Mouse (Mus musculus) embryonic facial prominence, embryonic 11.5 days (tissue): Measurements from ENCODE around the gene Zdhhc14. TPM values are rescaled to one million over a fixed set of nuclear protein-coding genes. Genes with fewer than 3 reads are reported as not detected.

Source experiments
- ATAC-seq: fragments of 200-750 bp; cut with Nextera tagmentation; replicated peaks from 2 replicates; pipeline ENCODE4 v1.8.0; 2017; ENCODE audit warnings: low read depth; ENCODE audit not compliant: insufficient number of reproducible peaks, low FRiP score, low TSS enrichment
- DNase-seq: peaks from one replicate; pipeline ENCODE4 v3.0.0-alpha.2; 2015; ENCODE audit warnings: low spot score
- H3K27ac ChIP-seq: fragments of 300-500 bp; sonication (generic); replicated peaks from 2 replicates; pipeline ENCODE4 v1.5.1; 2014; ENCODE audit warnings: mild to moderate bottlenecking, low read depth, low read length, control low read depth
- H3K27me3 ChIP-seq: fragments of 300-500 bp; sonication (generic); 2 replicates; pipeline ENCODE4 v1.6.1; 2014; ENCODE audit warnings: mild to moderate bottlenecking, low read length, moderate library complexity, mixed read lengths; ENCODE audit not compliant: control insufficient read depth, insufficient read depth
- H3K36me3 ChIP-seq: fragments of 300-500 bp; sonication (generic); replicated peaks from 2 replicates; pipeline ENCODE4 v1.6.1; 2014; ENCODE audit warnings: low read depth, mild to moderate bottlenecking, low read length, moderate library complexity, mixed read lengths; ENCODE audit not compliant: control insufficient read depth, insufficient read depth
- H3K4me1 ChIP-seq: fragments of 300-500 bp; sonication (generic); 2 replicates; pipeline ENCODE4 v1.6.1; 2014; ENCODE audit warnings: low read length, mixed read lengths; ENCODE audit not compliant: control insufficient read depth, insufficient read depth
- H3K4me2 ChIP-seq: fragments of 300-500 bp; sonication (generic); 2 replicates; pipeline ENCODE4 v1.6.1; 2014; ENCODE audit warnings: low read depth, mild to moderate bottlenecking, control low read depth, low read length, moderate library complexity
- H3K4me3 ChIP-seq: fragments of 300-500 bp; sonication (generic); 2 replicates; pipeline ENCODE4 v1.5.1; 2014; ENCODE audit warnings: low read depth, low read length, control low read depth
- H3K9ac ChIP-seq: fragments of 300-500 bp; sonication (generic); replicated peaks from 2 replicates; pipeline ENCODE4 v1.6.1; 2014; ENCODE audit warnings: mild to moderate bottlenecking, control low read depth, low read length
- H3K9me3 ChIP-seq: fragments of 300-500 bp; sonication (generic); replicated peaks from 2 replicates; pipeline ENCODE4 v1.6.1; 2016; ENCODE audit warnings: mild to moderate bottlenecking, low read length, inconsistent platforms, mixed read lengths; ENCODE audit not compliant: control insufficient read depth
- WGBS: fragments of 180-500 bp; shearing (Covaris S2); extraction: QIAGEN DNeasy Blood & Tissue Kit; methylation state at CpG from one replicate; pipeline ENCODE4 v1.1.7; 2014; 5-methylcytosine and 5-hydroxymethylcytosine counted together
- polyA plus RNA-seq: library from polyadenylated mRNA; unstranded; fragments of >200 nt; fragmentation: Nextera tagmentation; extraction: Ambion mirVana; gene quantifications from 2 replicates; pipeline ENCODE4 v1.2.1, GENCODE M21; 2014

Zdhhc14 gene
- polyA plus RNA-seq, 1 experiment from 2014 or later, result 2.0 TPM

GRCm38 (mm10) chr17:5563108-5563507, 70.8 kb downstream of the Zdhhc14 start:
- Histone ChIP-seq H3K27ac (no peak overlapping the region), H3K4me1 (no peaks in the 10 kb centered on the region), H3K9me3 (no peaks in the 10 kb centered on the region), H3K4me2 (no peak overlapping the region), H3K4me3 (no peak overlapping the region), H3K27me3 (no peaks in the 10 kb centered on the region), H3K36me3 (no peaks in the 10 kb centered on the region), H3K9ac (no peak overlapping the region)
- no peak for ATAC-seq
- 88% methylated on average over 6 of the region's 6 CpGs for whole genome bisulfite sequencing
- DNase-seq, result no peak

- Histone ChIP-seq H3K27me3 (no peaks in the 10 kb centered on the region), H3K27ac (no peak overlapping the region), H3K9me3 (no peaks in the 10 kb centered on the region), H3K4me3 (no peak overlapping the region), H3K36me3 (no peaks in the 10 kb centered on the region), H3K4me1 (no peaks in the 10 kb centered on the region), H3K4me2 (no peak overlapping the region), H3K9ac (no peak overlapping the region)
- DNase-seq, result no peak
- WGBS, result 87% methylated on average over 7 of the region's 7 CpGs
- ATAC-seq, result no peak
These were observed 73.6 kb downstream of the Zdhhc14 start for GRCm38 (mm10) chr17:5566006-5566405.

- no peak for ATAC-seq
- H3K9me3 ChIP-seq, result no peaks in the 10 kb centered on the region
- no peak overlapping the region for H3K27ac ChIP-seq
- H3K9ac ChIP-seq, result no peak overlapping the region
- no peak for DNase-seq
- no peaks in the 10 kb centered on the region for H3K36me3 ChIP-seq
- H3K4me3 ChIP-seq, result no peak overlapping the region
- no peaks in the 10 kb centered on the region for H3K27me3 ChIP-seq
- no peaks in the 10 kb centered on the region for H3K4me1 ChIP-seq
- WGBS, result 72% methylated on average over 5 of the region's 5 CpGs
- no peak overlapping the region for H3K4me2 ChIP-seq
These were observed 75.6 kb downstream of the Zdhhc14 start for GRCm38 (mm10) chr17:5567943-5568342.

GRCm38 (mm10) chr17:5569131-5570030, 77.0 kb downstream of the Zdhhc14 start:
- ATAC-seq (no peak), DNase-seq (no peak)
- no peaks in the 10 kb centered on the region for H3K27me3 ChIP-seq
- no peaks in the 10 kb centered on the region for H3K36me3 ChIP-seq
- H3K4me1 ChIP-seq, result no peaks in the 10 kb centered on the region
- 75% methylated on average over 17 of the region's 17 CpGs for WGBS
- no peak overlapping the region for H3K4me3 ChIP-seq
- no peaks in the 10 kb centered on the region for H3K9me3 ChIP-seq
- H3K27ac ChIP-seq, result no peak overlapping the region
- no peak overlapping the region for H3K4me2 ChIP-seq
- H3K9ac ChIP-seq, result no peak overlapping the region

GRCm38 (mm10) chr17:5572096-5572730, 79.9 kb downstream of the Zdhhc14 start:
- Histone ChIP-seq H3K27me3 (no peaks in the 10 kb centered on the region), H3K36me3 (no peaks in the 10 kb centered on the region), H3K9me3 (no peaks in the 10 kb centered on the region), H3K4me1 (no peaks in the 10 kb centered on the region), H3K4me2 (no peak overlapping the region), H3K27ac (no peak overlapping the region), H3K4me3 (no peak overlapping the region), H3K9ac (no peak overlapping the region)
- no peak for ATAC-seq
- no peak for DNase-seq
- 91% methylated on average over 1 of the region's 1 CpGs for WGBS

- ATAC-seq (no peak), DNase-seq (no peak)
- H3K4me2 ChIP-seq, result no peak overlapping the region
- H3K27me3 ChIP-seq, result no peaks in the 10 kb centered on the region
- H3K4me1 ChIP-seq, result no peaks in the 10 kb centered on the region
- H3K36me3 ChIP-seq, result no peaks in the 10 kb centered on the region
- no peak overlapping the region for H3K27ac ChIP-seq
- H3K9me3 ChIP-seq, result no peaks in the 10 kb centered on the region
- no peak overlapping the region for H3K9ac ChIP-seq
- H3K4me3 ChIP-seq, result no peak overlapping the region
These were observed 80.5 kb downstream of the Zdhhc14 start for GRCm38 (mm10) chr17:5572745-5573420.

GRCm38 (mm10) chr17:5574672-5575071, 82.3 kb downstream of the Zdhhc14 start:
- Histone ChIP-seq H3K4me3 (no peak overlapping the region), H3K9me3 (no peaks in the 10 kb centered on the region), H3K27ac (no peak overlapping the region), H3K36me3 (no peaks in the 10 kb centered on the region), H3K27me3 (no peaks in the 10 kb centered on the region), H3K9ac (no peak overlapping the region), H3K4me1 (no peaks in the 10 kb centered on the region), H3K4me2 (no peak overlapping the region)
- no peak for ATAC-seq
- WGBS, result 79% methylated on average over 5 of the region's 5 CpGs
- no peak for DNase-seq

GRCm38 (mm10) chr17:5575518-5575917, 83.2 kb downstream of the Zdhhc14 start:
- Histone ChIP-seq H3K4me1 (no peaks in the 10 kb centered on the region), H3K36me3 (no peaks in the 10 kb centered on the region), H3K9ac (no peak overlapping the region), H3K4me2 (no peak overlapping the region), H3K4me3 (no peak overlapping the region), H3K27me3 (no peaks in the 10 kb centered on the region), H3K27ac (no peak overlapping the region), H3K9me3 (no peaks in the 10 kb centered on the region)
- ATAC-seq (no peak), DNase-seq (no peak)
- WGBS, result 74% methylated on average over 4 of the region's 4 CpGs
